ENCODE assay signal across 19 mouse cellular contexts in genomic region chr1:113431266-113431665, GRCm38 (mm10).
DNase-seq lines count a peak whose midpoint lies in the region; ATAC-seq and TF ChIP-seq lines count a peak whose summit lies in the region.
"Had no signal": no experiment of that assay in that cellular context is flagged by ENCODE, and none has a peak within 500 bp of the region (broad histone marks: within the 10 kb centered on the region; RNA-seq: fewer than 3 reads in every experiment).

No protein-coding gene starts in this region.

- H3K4me2 ChIP-seq in embryonic facial prominence, embryonic 14.5 days (ENCODE audit: low read depth, low read length), result no peak overlapping the region
- H3K4me2 ChIP-seq: embryonic facial prominence, embryonic 13.5 days; heart, embryonic 12.5 days; lung, embryonic 15.5 days had no signal

- no peaks in the 10 kb centered on the region for H3K27me3 ChIP-seq in embryonic facial prominence, embryonic 14.5 days (replicated peaks; ENCODE audit: control insufficient read depth, insufficient read depth, low read length)
- no peaks in the 10 kb centered on the region for H3K27me3 ChIP-seq in embryonic facial prominence, embryonic 10.5 days (replicated peaks; ENCODE audit: low read depth, poor library complexity, severe bottlenecking)
- H3K27me3 ChIP-seq: CH12.LX; embryonic facial prominence, embryonic 13.5 days; heart, embryonic 12.5 days; lung, embryonic 15.5 days had no signal

- H3K4me3 ChIP-seq in embryonic facial prominence, embryonic 14.5 days (ENCODE audit: low read depth, low read length), result no peak overlapping the region
- no peak overlapping the region for H3K4me3 ChIP-seq in embryonic facial prominence, embryonic 10.5 days
- no peak overlapping the region for H3K4me3 ChIP-seq in layer of hippocampus, adult 2 months
- H3K4me3 ChIP-seq: embryonic facial prominence, embryonic 13.5 days; heart, embryonic 12.5 days; lung, embryonic 15.5 days; midbrain, embryonic 10.5 days had no signal

- H3K27ac ChIP-seq in embryonic facial prominence, embryonic 14.5 days (replicated peaks; ENCODE audit: low read depth, low read length), result no peak overlapping the region
- H3K27ac ChIP-seq in embryonic facial prominence, embryonic 10.5 days (replicated peaks), result no peak overlapping the region
- no peak overlapping the region for H3K27ac ChIP-seq in layer of hippocampus, adult 2 months
- H3K27ac ChIP-seq: embryonic facial prominence, embryonic 13.5 days; kidney, postnatal 0 days; liver, embryonic 14.5 days; lung, embryonic 15.5 days; macrophage; midbrain, embryonic 10.5 days had no signal

- H3K4me1 ChIP-seq in embryonic facial prominence, embryonic 14.5 days (ENCODE audit: control insufficient read depth, insufficient read depth, low read length), result no peaks in the 10 kb centered on the region
- H3K4me1 ChIP-seq in embryonic facial prominence, embryonic 10.5 days, result no peaks in the 10 kb centered on the region
- H3K4me1 ChIP-seq: embryonic facial prominence, embryonic 13.5 days; heart, embryonic 12.5 days; lung, embryonic 15.5 days; midbrain, embryonic 10.5 days had no signal

- no peak for TF ChIP-seq CTCF in layer of hippocampus, adult 2 months (conservative IDR thresholded peaks at IDR 0.05)

- H3K9me3 ChIP-seq in embryonic facial prominence, embryonic 14.5 days (ENCODE audit: control insufficient read depth, low read length), result no peaks in the 10 kb centered on the region
- no peaks in the 10 kb centered on the region for H3K9me3 ChIP-seq in embryonic facial prominence, embryonic 10.5 days
- H3K9me3 ChIP-seq: embryonic facial prominence, embryonic 13.5 days; heart, embryonic 12.5 days; lung, embryonic 15.5 days; midbrain, embryonic 10.5 days had no signal

- ATAC-seq in embryonic facial prominence, embryonic 14.5 days (ENCODE audit: low read depth), result no peak
- ATAC-seq in erythroblast, adult 5-6 weeks (replicated peaks; ENCODE audit: low FRiP score, poor library complexity, severe bottlenecking), result no peak
- ATAC-seq: hindbrain, embryonic 16.5 days had no signal

- H3K36me3 ChIP-seq in embryonic facial prominence, embryonic 14.5 days (ENCODE audit: control insufficient read depth, insufficient read depth, low read length), result no peaks in the 10 kb centered on the region
- no peaks in the 10 kb centered on the region for H3K36me3 ChIP-seq in embryonic facial prominence, embryonic 10.5 days (replicated peaks)
- H3K36me3 ChIP-seq: embryonic facial prominence, embryonic 13.5 days; heart, embryonic 12.5 days; lung, embryonic 15.5 days; midbrain, embryonic 10.5 days had no signal

- peak; percentile 1 for DNase-seq in embryonic facial prominence, embryonic 14.5 days (ENCODE audit: low spot score)
- no peak for DNase-seq in embryonic facial prominence, embryonic 10.5 days (ENCODE audit: low spot score)
- peak; percentile 13 to 40 for DNase-seq in layer of hippocampus, adult 2 months (ENCODE audit: low spot score in 2 of 2)
- DNase-seq in layer of hippocampus, postnatal 25 days (ENCODE audit: extremely low spot score in 1 of 2, low spot score in 1 of 2), result no peak
- peak; percentile 5 for DNase-seq in NIH3T3 (ENCODE audit: low read depth)
- DNase-seq in cerebellum, postnatal 14 days, result peak; percentile 79 to 82
- DNase-seq in urinary bladder, adult 2 months (ENCODE audit: low spot score), result no peak
- DNase-seq: kidney, adult 11 months; right cerebral cortex, postnatal 25 days had no signal

- H3K9ac ChIP-seq in embryonic facial prominence, embryonic 14.5 days (ENCODE audit: low read depth, low read length), result no peak overlapping the region
- H3K9ac ChIP-seq: embryonic facial prominence, embryonic 13.5 days; heart, embryonic 12.5 days; liver, embryonic 14.5 days; lung, embryonic 15.5 days had no signal

Comparison
In these comparisons a context has a peak if more than half of its experiments do, and no peak if none do; other contexts are left out.
1. DNase-seq: peak in embryonic facial prominence, embryonic 14.5 days (single experiment), layer of hippocampus, adult 2 months (2 of 2), NIH3T3 (single experiment) and cerebellum, postnatal 14 days (2 of 2); none in embryonic facial prominence, embryonic 10.5 days (single experiment), layer of hippocampus, postnatal 25 days (0 of 2) and urinary bladder, adult 2 months (single experiment).